In genomic region chr5:115514346-115514745, GRCm38 (mm10) we compare ENCODE assay signal across 11 mouse cellular contexts. TPM values are rescaled to one million over a fixed set of nuclear protein-coding genes. Genes with fewer than 3 reads are reported as not detected.
DNase-seq lines count a peak whose midpoint lies in the region; ATAC-seq and TF ChIP-seq lines count a peak whose summit lies in the region.
"Had no signal": no experiment of that assay in that cellular context is flagged by ENCODE, and none has a peak within 500 bp of the region (broad histone marks: within the 10 kb centered on the region; RNA-seq: fewer than 3 reads in every experiment).

No protein-coding gene starts in this region.

- no peak for ATAC-seq in heart, embryonic 11.5 days (replicated peaks; ENCODE audit: insufficient number of reproducible peaks, low FRiP score, low TSS enrichment)
- no peak for ATAC-seq in midbrain, postnatal 0 days (ENCODE audit: low FRiP score)
- ATAC-seq in intestine, embryonic 15.5 days, result no peak
- ATAC-seq: CD4-positive, CD25-positive, alpha-beta regulatory T cell, adult 4 months had no signal

- no peak for TF ChIP-seq POLR2A in small intestine, adult 2 months (IDR thresholded peaks at IDR 0.05; ENCODE audit: low read depth, low read length)

- intact Hi-C loops in heart, postnatal 10 days (cut with DNase I), result no loop called here

- no peaks in the 10 kb centered on the region for H3K36me3 ChIP-seq in heart, embryonic 11.5 days (ENCODE audit: control insufficient read depth, insufficient read depth, low read length)
- H3K36me3 ChIP-seq in midbrain, embryonic 10.5 days, result peaks cover 20% of the 10 kb centered on the region
- no peaks in the 10 kb centered on the region for H3K36me3 ChIP-seq in midbrain, postnatal 0 days (ENCODE audit: insufficient read depth, low read length)
- H3K36me3 ChIP-seq in intestine, embryonic 15.5 days, result no peaks in the 10 kb centered on the region
- peaks cover 4% of the 10 kb centered on the region for H3K36me3 ChIP-seq in small intestine, adult 2 months (ENCODE audit: control insufficient read depth, insufficient read depth, low read length)

- no peaks in the 10 kb centered on the region for H3K27me3 ChIP-seq in heart, embryonic 11.5 days (ENCODE audit: control insufficient read depth, insufficient read depth, low read length)
- H3K27me3 ChIP-seq in midbrain, embryonic 10.5 days (ENCODE audit: low read depth, poor library complexity, severe bottlenecking), result no peaks in the 10 kb centered on the region
- no peaks in the 10 kb centered on the region for H3K27me3 ChIP-seq in midbrain, postnatal 0 days (ENCODE audit: insufficient read depth, low read length)
- H3K27me3 ChIP-seq in intestine, embryonic 15.5 days (replicated peaks), result no peaks in the 10 kb centered on the region
- no peaks in the 10 kb centered on the region for H3K27me3 ChIP-seq in small intestine, adult 2 months (ENCODE audit: control insufficient read depth, insufficient read depth, low read length)

- no peak overlapping the region for H3K9ac ChIP-seq in heart, embryonic 11.5 days (ENCODE audit: low read depth, low read length)
- no peak overlapping the region for H3K9ac ChIP-seq in midbrain, postnatal 0 days (replicated peaks; ENCODE audit: low read length, poor library complexity, severe bottlenecking)
- peak overlapping the region; percentile 24; the same call in 1 of the 2 replicates for H3K9ac ChIP-seq in intestine, embryonic 15.5 days

- no peak overlapping the region; the same call in 1 of the 2 replicates for H3K4me2 ChIP-seq in heart, embryonic 11.5 days
- H3K4me2 ChIP-seq in midbrain, postnatal 0 days (ENCODE audit: low read depth, low read length, poor library complexity, severe bottlenecking), result no peak overlapping the region
- no peak overlapping the region for H3K4me2 ChIP-seq in intestine, embryonic 15.5 days (replicated peaks)

- no peak for TF ChIP-seq CTCF in midbrain, postnatal 0 days (IDR thresholded peaks at IDR 0.05)
- no peak for TF ChIP-seq CTCF in small intestine, adult 2 months (IDR thresholded peaks at IDR 0.05; ENCODE audit: extremely low read depth, insufficient read length, insufficient replicate concordance, low read depth, low read length)

- H3K4me3 ChIP-seq in heart, embryonic 11.5 days (ENCODE audit: low read depth, low read length), result no peak overlapping the region
- H3K4me3 ChIP-seq in midbrain, embryonic 10.5 days, result no peak overlapping the region
- H3K4me3 ChIP-seq in midbrain, postnatal 0 days (ENCODE audit: low read depth, low read length), result no peak overlapping the region
- H3K4me3 ChIP-seq in intestine, embryonic 15.5 days (replicated peaks), result no peak overlapping the region
- H3K4me3 ChIP-seq in small intestine, adult 2 months (ENCODE audit: low read depth, low read length), result no peak overlapping the region

- no peaks in the 10 kb centered on the region for H3K9me3 ChIP-seq in heart, embryonic 11.5 days (replicated peaks; ENCODE audit: control insufficient read depth, low read length)
- no peaks in the 10 kb centered on the region for H3K9me3 ChIP-seq in midbrain, embryonic 10.5 days (replicated peaks)
- no peaks in the 10 kb centered on the region for H3K9me3 ChIP-seq in midbrain, postnatal 0 days (ENCODE audit: low read length)
- H3K9me3 ChIP-seq in intestine, embryonic 15.5 days, result no peaks in the 10 kb centered on the region

- H3K27ac ChIP-seq in heart, embryonic 11.5 days (ENCODE audit: low read depth, low read length), result peak overlapping the region; percentile 76
- H3K27ac ChIP-seq in midbrain, embryonic 10.5 days (replicated peaks), result peak overlapping the region; percentile 53; the same call in 1 of the 2 replicates
- H3K27ac ChIP-seq in midbrain, postnatal 0 days (ENCODE audit: low read depth, low read length), result no peak overlapping the region; the same call in 1 of the 2 replicates
- peak overlapping the region; percentile 83 for H3K27ac ChIP-seq in intestine, embryonic 15.5 days
- peak overlapping the region; percentile 64 for H3K27ac ChIP-seq in small intestine, adult 2 months (ENCODE audit: insufficient read depth, low read depth, low read length)

- 79% methylated on average over 6 of the region's 6 CpGs for WGBS in heart, embryonic 11.5 days (ENCODE audit: insufficient replicate concordance)
- WGBS in midbrain, embryonic 10.5 days, result 89% methylated on average over 6 of the region's 6 CpGs
- WGBS in midbrain, postnatal 0 days, result 90% methylated on average over 6 of the region's 6 CpGs
- WGBS in intestine, embryonic 15.5 days, result 68% methylated on average over 6 of the region's 6 CpGs
- WGBS in small intestine, adult 2 months, result 72% methylated on average over 6 of the region's 6 CpGs

- no peak for DNase-seq in heart, postnatal 10 days
- DNase-seq in midbrain, embryonic 10.5 days (ENCODE audit: low spot score), result no peak
- DNase-seq in midbrain, postnatal 0 days (ENCODE audit: low spot score), result no peak
- no peak for DNase-seq in adrenal gland, postnatal 14 days
- DNase-seq in cerebellum, adult 18-20 months, result no peak

- peaks cover 21% of the 10 kb centered on the region for H3K4me1 ChIP-seq in heart, embryonic 11.5 days (ENCODE audit: control insufficient read depth, insufficient read depth, low read length)
- H3K4me1 ChIP-seq in midbrain, embryonic 10.5 days, result peaks cover 27% of the 10 kb centered on the region
- H3K4me1 ChIP-seq in midbrain, postnatal 0 days (ENCODE audit: insufficient read depth, low read length), result no peaks in the 10 kb centered on the region
- H3K4me1 ChIP-seq in intestine, embryonic 15.5 days (replicated peaks), result peaks cover 34% of the 10 kb centered on the region
- H3K4me1 ChIP-seq in small intestine, adult 2 months (ENCODE audit: control insufficient read depth, insufficient read depth, insufficient read length, low read length), result peaks cover 16% of the 10 kb centered on the region

RNA-seq across cellular contexts. Expression of gene Pxn, which starts 7.9 kb away (rescaled TPM):
- polyA plus RNA-seq in heart, embryonic 11.5 days (2014; fragmentation: Nextera tagmentation; extraction: Ambion mirVana), result 11.7 and 14.4 TPM in 2 replicates
- 10 to 100 TPM; 58.9 to 64.7 TPM for total RNA-seq in heart, postnatal 10 days (2021)
- 27.9 and 28.9 TPM in 2 replicates for polyA plus RNA-seq in midbrain, embryonic 10.5 days (2016; fragmentation: Nextera tagmentation; extraction: Ambion mirVana)
- 34.6 and 39.4 TPM in 2 replicates for total RNA-seq in midbrain, postnatal 0 days (2014; rRNA removed)
- polyA plus RNA-seq in midbrain, postnatal 0 days (2015; fragmentation: Nextera tagmentation; extraction: Ambion mirVana), result 15.3 and 15.9 TPM in 2 replicates
- 56.9 and 58.2 TPM in 2 replicates for polyA plus RNA-seq in intestine, embryonic 15.5 days (2015; fragmentation: Nextera tagmentation; extraction: Ambion mirVana)
- polyA plus RNA-seq in small intestine, adult 2 months (2012; rRNA removed), result 65.1 and 136 TPM in 2 replicates
- 48.9 and 54.8 TPM in 2 replicates for total RNA-seq in adrenal gland, postnatal 14 days (2021)

RNA-seq across cellular contexts. Expression of gene Sirt4, which starts 29.8 kb away (rescaled TPM):
- 15.8 and 19.2 TPM in 2 replicates for polyA plus RNA-seq in heart, embryonic 11.5 days (2014; fragmentation: Nextera tagmentation; extraction: Ambion mirVana)
- total RNA-seq in heart, postnatal 10 days (2021), result 10 to 100 TPM; 14.3 to 20.2 TPM
- polyA plus RNA-seq in midbrain, embryonic 10.5 days (2016; fragmentation: Nextera tagmentation; extraction: Ambion mirVana), result 15.2 and 17.0 TPM in 2 replicates
- total RNA-seq in midbrain, postnatal 0 days (2014; rRNA removed), result 19.5 and 25.6 TPM in 2 replicates
- polyA plus RNA-seq in midbrain, postnatal 0 days (2015; fragmentation: Nextera tagmentation; extraction: Ambion mirVana), result 22.4 and 27.0 TPM in 2 replicates
- 18.6 and 19.8 TPM in 2 replicates for polyA plus RNA-seq in intestine, embryonic 15.5 days (2015; fragmentation: Nextera tagmentation; extraction: Ambion mirVana)
- polyA plus RNA-seq in small intestine, adult 2 months (2012; rRNA removed), result 9.9 and 13.6 TPM in 2 replicates
- 18.1 and 23.5 TPM in 2 replicates for total RNA-seq in adrenal gland, postnatal 14 days (2021)

RNA-seq across cellular contexts. Expression of gene Rplp0, which starts 44.9 kb away (rescaled TPM):
- polyA plus RNA-seq in heart, embryonic 11.5 days (2014; fragmentation: Nextera tagmentation; extraction: Ambion mirVana), result 1,182 and 1,275 TPM in 2 replicates
- 100 to 1,000 TPM; 788 to 793 TPM for total RNA-seq in heart, postnatal 10 days (2021)
- 1,126 and 1,338 TPM in 2 replicates for polyA plus RNA-seq in midbrain, embryonic 10.5 days (2016; fragmentation: Nextera tagmentation; extraction: Ambion mirVana)
- 1,612 and 1,828 TPM in 2 replicates for total RNA-seq in midbrain, postnatal 0 days (2014; rRNA removed)
- polyA plus RNA-seq in midbrain, postnatal 0 days (2015; fragmentation: Nextera tagmentation; extraction: Ambion mirVana), result 779 and 814 TPM in 2 replicates
- 1,607 and 1,644 TPM in 2 replicates for polyA plus RNA-seq in intestine, embryonic 15.5 days (2015; fragmentation: Nextera tagmentation; extraction: Ambion mirVana)
- 1,193 and 2,017 TPM in 2 replicates for polyA plus RNA-seq in small intestine, adult 2 months (2012; rRNA removed)
- total RNA-seq in adrenal gland, postnatal 14 days (2021), result 786 and 963 TPM in 2 replicates

RNA-seq across cellular contexts. Expression of gene Pla2g1b, which starts 48.3 kb away (rescaled TPM):
- 1.0 and 1.2 TPM in 2 replicates for polyA plus RNA-seq in heart, embryonic 11.5 days (2014; fragmentation: Nextera tagmentation; extraction: Ambion mirVana)
- not detected for total RNA-seq in heart, postnatal 10 days (2021)
- 0.41 and 0.62 TPM in 2 replicates for polyA plus RNA-seq in midbrain, embryonic 10.5 days (2016; fragmentation: Nextera tagmentation; extraction: Ambion mirVana)
- total RNA-seq in midbrain, postnatal 0 days (2014; rRNA removed), result not detected in 2 replicates
- not detected in 2 replicates for polyA plus RNA-seq in midbrain, postnatal 0 days (2015; fragmentation: Nextera tagmentation; extraction: Ambion mirVana)
- polyA plus RNA-seq in intestine, embryonic 15.5 days (2015; fragmentation: Nextera tagmentation; extraction: Ambion mirVana), result 2.1 and 2.9 TPM in 2 replicates
- 5.2 and 2,024 TPM in 2 replicates for polyA plus RNA-seq in small intestine, adult 2 months (2012; rRNA removed)
- not detected in 2 replicates for total RNA-seq in adrenal gland, postnatal 14 days (2021)
- total RNA-seq: gastrocnemius, postnatal 36 days; left cerebral cortex, adult 18-20 months had no signal
- polyA plus RNA-seq: CD4-positive, CD25-positive, alpha-beta regulatory T cell, adult 4 months had no signal

RNA-seq across cellular contexts. Expression of gene Gcn1l1, which starts 50.7 kb away (rescaled TPM):
- polyA plus RNA-seq in heart, embryonic 11.5 days (2014; fragmentation: Nextera tagmentation; extraction: Ambion mirVana), result 29.7 and 33.5 TPM in 2 replicates
- 10 to 100 TPM; 47.2 to 51.7 TPM for total RNA-seq in heart, postnatal 10 days (2021)
- 52.5 and 61.2 TPM in 2 replicates for polyA plus RNA-seq in midbrain, embryonic 10.5 days (2016; fragmentation: Nextera tagmentation; extraction: Ambion mirVana)
- total RNA-seq in midbrain, postnatal 0 days (2014; rRNA removed), result 72.9 and 75.1 TPM in 2 replicates
- polyA plus RNA-seq in midbrain, postnatal 0 days (2015; fragmentation: Nextera tagmentation; extraction: Ambion mirVana), result 24.7 and 26.6 TPM in 2 replicates
- polyA plus RNA-seq in intestine, embryonic 15.5 days (2015; fragmentation: Nextera tagmentation; extraction: Ambion mirVana), result 31.8 and 34.7 TPM in 2 replicates
- 26.4 and 30.7 TPM in 2 replicates for polyA plus RNA-seq in small intestine, adult 2 months (2012; rRNA removed)
- 59.7 and 60.4 TPM in 2 replicates for total RNA-seq in adrenal gland, postnatal 14 days (2021)
